Mouse (Mus musculus): ENCODE data around the gene Dnajb6. TPM values are rescaled to one million over a fixed set of nuclear protein-coding genes. Genes with fewer than 3 reads are reported as not detected.
"Not testable (repeated sequence)": the region's sequence is repeated elsewhere in the genome, so short reads cannot be mapped to it uniquely, and the experiment has no call there.

Dnajb6 gene
- polyA plus RNA-seq, 1 experiment from 2014 or later, result 81.4 TPM

DNA sequence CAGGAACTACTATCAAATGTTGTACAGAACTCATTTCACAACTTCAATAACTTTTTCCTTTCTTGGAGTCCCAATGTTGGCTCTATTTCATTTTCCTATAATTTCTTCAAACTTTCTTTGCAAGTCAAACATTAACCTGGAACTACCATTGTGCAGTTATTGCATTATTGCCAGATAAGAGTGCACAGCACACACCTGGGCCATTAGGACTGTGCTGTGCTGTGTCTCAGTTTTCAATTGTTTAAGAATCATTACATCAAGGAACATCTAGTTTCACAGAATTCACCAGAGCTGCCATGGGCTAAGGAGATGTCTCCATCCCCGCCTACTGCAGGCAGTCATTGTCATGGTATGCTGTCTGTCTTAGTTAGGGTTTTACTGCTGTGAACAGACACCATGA, 73.5 kb downstream of the Dnajb6 start:
- Histone ChIP-seq H3K27ac (replicated peaks) (no peak overlapping the region), H3K4me3 (replicated peaks) (no peak overlapping the region), H3K4me1 (replicated peaks) (no peaks in the 10 kb centered on the region), H3K9me3 (replicated peaks) (no peaks in the 10 kb centered on the region), H3K27me3 (no peaks in the 10 kb centered on the region), H3K4me2 (no peak overlapping the region), H3K9ac (no peak overlapping the region), H3K36me3 (replicated peaks) (no peaks in the 10 kb centered on the region)
- WGBS (ENCODE audit: insufficient replicate concordance), result 65% methylated on average over 1 of the region's 1 CpGs
- no peak for ATAC-seq (ENCODE audit: insufficient read depth)

GRCm38 (mm10) chr5:29811377-29811921, 76.0 kb downstream of the Dnajb6 start:
- H3K36me3 ChIP-seq (replicated peaks); H3K4me2 ChIP-seq; H3K27ac ChIP-seq (replicated peaks); H3K27me3 ChIP-seq; ATAC-seq (ENCODE audit: insufficient read depth); H3K9ac ChIP-seq; H3K9me3 ChIP-seq (replicated peaks); H3K4me1 ChIP-seq (replicated peaks); H3K4me3 ChIP-seq (replicated peaks): not testable (repeated sequence)
- WGBS (ENCODE audit: insufficient replicate concordance), result 68% methylated on average over 7 of the region's 7 CpGs

DNA sequence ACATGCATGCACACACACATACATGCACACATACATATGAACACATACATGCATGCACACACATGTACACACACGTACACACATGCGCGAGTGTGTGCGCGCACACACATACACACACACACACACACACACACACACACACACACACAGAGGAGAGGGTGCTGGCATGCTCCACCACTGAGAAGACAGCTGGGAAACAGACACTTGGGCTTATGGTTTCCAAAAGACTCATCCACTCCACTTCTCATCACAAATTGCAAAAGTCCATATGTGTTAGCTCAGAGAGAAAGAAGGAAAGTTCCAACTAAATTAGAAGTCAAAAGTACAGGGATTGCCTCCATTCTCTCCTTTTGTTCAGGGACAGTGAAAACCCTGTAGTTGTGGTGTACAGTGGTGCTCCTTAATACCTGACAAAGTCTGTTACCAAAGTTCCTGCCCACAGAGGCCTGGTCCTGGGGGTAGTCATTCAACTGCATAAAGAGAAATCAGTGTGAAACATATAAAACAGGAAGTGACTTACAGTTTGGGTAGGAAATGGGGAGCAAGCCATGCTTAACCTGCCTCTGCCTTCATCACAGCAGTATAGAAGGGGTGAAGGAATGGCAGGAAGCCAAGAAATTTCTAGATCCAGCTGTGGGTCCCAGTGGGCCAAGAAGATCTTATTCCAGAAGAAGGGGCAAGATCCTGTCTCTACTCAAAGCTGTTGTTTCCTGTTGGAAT, 81.2 kb downstream of the Dnajb6 start:
- Histone ChIP-seq H3K4me3 (replicated peaks) (no peak overlapping the region), H3K4me2 (no peak overlapping the region), H3K27ac (replicated peaks) (no peak overlapping the region), H3K4me1 (replicated peaks) (no peaks in the 10 kb centered on the region), H3K27me3 (no peaks in the 10 kb centered on the region), H3K9me3 (replicated peaks) (no peaks in the 10 kb centered on the region), H3K36me3 (replicated peaks) (no peaks in the 10 kb centered on the region), H3K9ac (no peak overlapping the region)
- WGBS (ENCODE audit: insufficient replicate concordance), result 88% methylated on average over 5 of the region's 5 CpGs
- no peak for ATAC-seq (ENCODE audit: insufficient read depth)

- WGBS (ENCODE audit: insufficient replicate concordance), result 67% methylated on average over 5 of the region's 5 CpGs
- Histone ChIP-seq H3K4me3 (replicated peaks) (no peak overlapping the region), H3K9me3 (replicated peaks) (no peaks in the 10 kb centered on the region), H3K36me3 (replicated peaks) (no peaks in the 10 kb centered on the region), H3K4me2 (no peak overlapping the region), H3K27ac (replicated peaks) (no peak overlapping the region), H3K27me3 (no peaks in the 10 kb centered on the region), H3K9ac (no peak overlapping the region), H3K4me1 (replicated peaks) (no peaks in the 10 kb centered on the region)
- no peak for ATAC-seq (ENCODE audit: insufficient read depth)
Measured at GRCm38 (mm10) chr5:29817400-29817799, 81.9 kb downstream of the Dnajb6 start.

DNA sequence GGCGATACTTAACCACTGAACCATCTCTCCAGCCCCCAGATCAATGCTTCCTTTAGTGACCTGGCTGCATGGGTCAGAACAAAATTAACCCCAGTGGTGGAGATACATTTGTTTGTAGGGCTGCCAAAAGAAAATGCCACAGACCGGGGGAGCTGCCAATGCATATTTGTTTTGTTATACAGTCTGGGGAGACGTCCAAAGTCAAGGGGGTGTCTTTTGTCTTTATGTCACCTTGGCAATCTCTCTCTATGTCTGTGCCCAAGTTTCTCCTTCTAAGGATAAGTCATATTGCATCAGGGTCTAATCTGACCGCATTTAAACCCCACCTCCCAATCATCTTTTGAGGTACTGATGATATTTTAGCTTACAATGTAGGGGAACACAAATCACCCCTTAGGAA, 82.8 kb downstream of the Dnajb6 start:
- no peak overlapping the region for H3K4me3 ChIP-seq (replicated peaks)
- H3K27ac ChIP-seq (replicated peaks), result no peak overlapping the region
- 71% methylated on average over 4 of the region's 4 CpGs for WGBS (ENCODE audit: insufficient replicate concordance)
- H3K4me2 ChIP-seq, result no peak overlapping the region
- no peaks in the 10 kb centered on the region for H3K9me3 ChIP-seq (replicated peaks)
- no peaks in the 10 kb centered on the region for H3K4me1 ChIP-seq (replicated peaks)
- ATAC-seq (ENCODE audit: insufficient read depth), result no peak
- H3K36me3 ChIP-seq (replicated peaks), result no peaks in the 10 kb centered on the region
- no peak overlapping the region for H3K9ac ChIP-seq
- no peaks in the 10 kb centered on the region for H3K27me3 ChIP-seq

DNA sequence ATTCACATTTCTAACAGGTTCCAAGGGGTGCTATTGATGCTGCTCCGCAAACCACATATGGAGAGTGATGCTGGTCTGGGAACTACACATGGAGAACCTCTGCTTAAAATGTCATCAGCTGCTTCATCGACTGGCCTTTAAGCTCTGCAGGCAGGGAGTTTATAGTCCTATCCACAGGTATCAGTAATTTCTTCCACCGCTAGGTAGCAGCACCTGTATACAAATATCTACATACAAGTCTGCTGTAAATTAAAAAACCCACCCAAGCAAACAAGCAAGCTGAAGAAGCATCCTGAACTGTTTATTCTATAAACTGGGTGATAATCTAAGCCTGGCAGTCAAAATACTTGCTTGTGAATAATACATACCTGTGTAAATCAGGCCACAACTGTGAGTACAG, 89.3 kb downstream of the Dnajb6 start:
- Histone ChIP-seq H3K4me2 (no peak overlapping the region), H3K9ac (no peak overlapping the region), H3K9me3 (replicated peaks) (no peaks in the 10 kb centered on the region), H3K4me1 (replicated peaks) (no peaks in the 10 kb centered on the region), H3K4me3 (replicated peaks) (no peak overlapping the region), H3K27ac (replicated peaks) (no peak overlapping the region), H3K27me3 (no peaks in the 10 kb centered on the region), H3K36me3 (replicated peaks) (no peaks in the 10 kb centered on the region)
- ATAC-seq (ENCODE audit: insufficient read depth), result no peak
- WGBS (ENCODE audit: insufficient replicate concordance), result 30% methylated on average over 3 of the region's 3 CpGs

DNA sequence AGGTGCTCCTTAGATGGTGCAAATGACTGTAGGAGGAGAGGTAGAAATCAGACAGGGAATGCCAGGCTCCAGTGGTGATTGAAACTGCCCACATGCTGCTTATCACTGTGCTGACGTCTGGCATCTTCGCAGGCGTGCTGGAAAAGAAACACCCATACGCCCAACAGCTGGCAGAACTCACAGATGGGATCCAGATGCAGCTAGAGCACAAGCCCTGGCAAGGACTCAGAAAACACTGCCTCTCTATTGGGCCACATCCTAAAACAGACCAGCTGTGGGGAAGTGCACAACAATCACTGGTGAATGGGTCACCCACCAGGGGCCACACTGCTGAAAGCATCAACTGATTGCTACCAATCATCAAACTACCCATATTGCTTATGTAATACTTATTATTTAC, 91.3 kb downstream of the Dnajb6 start:
- WGBS (ENCODE audit: insufficient replicate concordance), result 25% methylated on average over 4 of the region's 4 CpGs

GRCm38 (mm10) chr5:29842444-29843166, 107.1 kb downstream of the Dnajb6 start:
- no peak overlapping the region for H3K9ac ChIP-seq
- no peak overlapping the region for H3K4me2 ChIP-seq
- no peak overlapping the region for H3K27ac ChIP-seq (replicated peaks)
- WGBS (ENCODE audit: insufficient replicate concordance), result 33% methylated on average over 3 of the region's 3 CpGs
- H3K9me3 ChIP-seq (replicated peaks), result no peaks in the 10 kb centered on the region
- no peaks in the 10 kb centered on the region for H3K4me1 ChIP-seq (replicated peaks)
- H3K27me3 ChIP-seq, result no peaks in the 10 kb centered on the region
- no peak for ATAC-seq (ENCODE audit: insufficient read depth)
- no peaks in the 10 kb centered on the region for H3K36me3 ChIP-seq (replicated peaks)
- H3K4me3 ChIP-seq (replicated peaks), result no peak overlapping the region

More for the DNA sequence above, 91.3 kb downstream of the Dnajb6 start:
- Histone ChIP-seq H3K9ac (no peak overlapping the region), H3K4me2 (no peak overlapping the region), H3K4me3 (replicated peaks) (no peak overlapping the region), H3K4me1 (replicated peaks) (no peaks in the 10 kb centered on the region), H3K27me3 (no peaks in the 10 kb centered on the region), H3K36me3 (replicated peaks) (no peaks in the 10 kb centered on the region), H3K27ac (replicated peaks) (no peak overlapping the region), H3K9me3 (replicated peaks) (no peaks in the 10 kb centered on the region)
- ATAC-seq (ENCODE audit: insufficient read depth), result no peak

DNA sequence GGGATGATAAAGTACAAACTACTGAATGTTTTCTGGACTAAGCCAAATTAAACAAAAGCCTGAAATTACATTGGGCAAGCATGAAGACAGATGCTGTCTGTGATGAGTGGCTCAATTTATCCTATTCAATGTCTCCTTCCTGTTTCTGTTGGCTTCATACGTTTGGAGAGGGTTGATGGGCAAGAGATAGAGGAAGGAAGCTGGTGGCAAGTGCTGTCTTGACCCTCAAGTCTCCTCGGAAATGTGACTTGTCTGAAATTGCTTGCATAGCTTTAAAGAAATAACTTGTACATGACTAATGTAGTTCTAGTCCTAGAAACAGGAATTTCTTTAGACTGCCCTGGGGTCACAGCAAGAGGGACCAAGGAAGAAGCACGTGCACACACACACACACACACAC, 109.5 kb downstream of the Dnajb6 start:
- Histone ChIP-seq H3K9me3 (replicated peaks) (no peaks in the 10 kb centered on the region), H3K27me3 (no peaks in the 10 kb centered on the region), H3K4me3 (replicated peaks) (no peak overlapping the region), H3K36me3 (replicated peaks) (no peaks in the 10 kb centered on the region), H3K27ac (replicated peaks) (no peak overlapping the region), H3K4me2 (no peak overlapping the region), H3K4me1 (replicated peaks) (no peaks in the 10 kb centered on the region; the same call in 1 of the 2 replicates), H3K9ac (no peak overlapping the region)
- 18% methylated on average over 3 of the region's 3 CpGs for WGBS (ENCODE audit: insufficient replicate concordance)
- peak; percentile 42; the same call in 1 of the 2 replicates for ATAC-seq (ENCODE audit: insufficient read depth)

DNA sequence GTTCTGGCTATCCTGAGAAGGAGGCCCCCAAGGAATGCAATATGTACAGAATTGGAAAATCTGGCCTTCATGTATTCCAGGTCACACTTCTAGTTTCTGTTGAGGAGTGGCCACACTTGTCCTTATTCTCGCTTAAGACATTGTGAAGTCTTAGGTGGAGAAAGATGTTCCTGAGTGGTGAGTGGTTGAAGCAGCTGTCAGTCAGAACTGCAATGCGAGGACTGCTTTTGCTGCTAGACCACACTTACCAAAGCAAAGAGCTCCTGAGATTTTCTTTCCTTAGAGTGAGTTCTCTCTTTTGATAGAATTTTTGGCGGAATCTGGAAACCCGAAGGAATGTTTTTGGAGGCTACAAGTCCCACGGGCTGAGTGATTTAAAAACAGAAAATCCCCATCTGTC, 112.0 kb downstream of the Dnajb6 start:
- 55% methylated on average over 5 of the region's 5 CpGs for WGBS (ENCODE audit: insufficient replicate concordance)
- no peak overlapping the region for H3K27ac ChIP-seq (replicated peaks)
- H3K4me3 ChIP-seq (replicated peaks), result no peak overlapping the region
- H3K27me3 ChIP-seq, result no peaks in the 10 kb centered on the region
- no peak overlapping the region for H3K9ac ChIP-seq
- no peak for ATAC-seq (ENCODE audit: insufficient read depth)
- no peaks in the 10 kb centered on the region for H3K36me3 ChIP-seq (replicated peaks)
- no peaks in the 10 kb centered on the region for H3K9me3 ChIP-seq (replicated peaks)
- H3K4me1 ChIP-seq (replicated peaks), result no peaks in the 10 kb centered on the region; the same call in 1 of the 2 replicates
- H3K4me2 ChIP-seq, result no peak overlapping the region

DNA sequence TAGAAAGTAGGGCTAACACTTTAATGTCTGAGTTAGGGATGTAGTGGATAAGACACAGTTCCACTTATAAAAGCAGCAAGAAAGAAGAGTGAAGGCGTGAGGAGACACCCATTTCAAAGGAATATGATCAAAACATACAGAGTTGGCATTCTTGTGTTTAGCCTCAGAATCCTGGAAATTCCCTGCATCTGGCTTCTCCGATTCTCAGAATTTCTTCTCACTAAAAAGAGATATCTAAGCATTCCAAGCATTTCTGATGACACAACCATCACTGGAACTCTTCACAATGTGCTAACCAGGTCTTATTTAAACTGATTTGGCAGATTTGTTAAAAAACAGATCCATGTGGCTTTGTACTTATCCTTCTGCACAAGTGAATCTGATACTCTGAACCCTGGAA, 112.6 kb downstream of the Dnajb6 start:
- ATAC-seq (ENCODE audit: insufficient read depth), result no peak
- H3K4me2 ChIP-seq, result no peak overlapping the region

More for the DNA sequence above, 112.6 kb downstream of the Dnajb6 start:
- Histone ChIP-seq H3K9ac (no peak overlapping the region), H3K4me3 (replicated peaks) (no peak overlapping the region), H3K36me3 (replicated peaks) (no peaks in the 10 kb centered on the region), H3K27ac (replicated peaks) (no peak overlapping the region), H3K9me3 (replicated peaks) (no peaks in the 10 kb centered on the region), H3K27me3 (no peaks in the 10 kb centered on the region), H3K4me1 (replicated peaks) (no peaks in the 10 kb centered on the region; the same call in 1 of the 2 replicates)
- WGBS (ENCODE audit: insufficient replicate concordance), result 64% methylated on average over 2 of the region's 2 CpGs

Measured in liver, embryonic 15.5 days (tissue).